Mouse (Mus musculus) kidney, adult 2 months (tissue): ENCODE data around the gene Thumpd2.

Source experiments
- CTCF ChIP-seq: fragments of 200-500 bp; conservative IDR thresholded peaks from 2 replicates; pipeline ENCODE4 v1.5.1; 2011; ENCODE audit warnings: low read depth, mild to moderate bottlenecking, control low read depth, low read length, moderate library complexity, mixed read lengths; ENCODE audit not compliant: insufficient read depth, insufficient read length
- POLR2A ChIP-seq: fragments of 200-500 bp; IDR thresholded peaks from one replicate; pipeline ENCODE4 v1.6.1; 2011; ENCODE audit warnings: low read depth, low read length, control low read depth

DNA sequence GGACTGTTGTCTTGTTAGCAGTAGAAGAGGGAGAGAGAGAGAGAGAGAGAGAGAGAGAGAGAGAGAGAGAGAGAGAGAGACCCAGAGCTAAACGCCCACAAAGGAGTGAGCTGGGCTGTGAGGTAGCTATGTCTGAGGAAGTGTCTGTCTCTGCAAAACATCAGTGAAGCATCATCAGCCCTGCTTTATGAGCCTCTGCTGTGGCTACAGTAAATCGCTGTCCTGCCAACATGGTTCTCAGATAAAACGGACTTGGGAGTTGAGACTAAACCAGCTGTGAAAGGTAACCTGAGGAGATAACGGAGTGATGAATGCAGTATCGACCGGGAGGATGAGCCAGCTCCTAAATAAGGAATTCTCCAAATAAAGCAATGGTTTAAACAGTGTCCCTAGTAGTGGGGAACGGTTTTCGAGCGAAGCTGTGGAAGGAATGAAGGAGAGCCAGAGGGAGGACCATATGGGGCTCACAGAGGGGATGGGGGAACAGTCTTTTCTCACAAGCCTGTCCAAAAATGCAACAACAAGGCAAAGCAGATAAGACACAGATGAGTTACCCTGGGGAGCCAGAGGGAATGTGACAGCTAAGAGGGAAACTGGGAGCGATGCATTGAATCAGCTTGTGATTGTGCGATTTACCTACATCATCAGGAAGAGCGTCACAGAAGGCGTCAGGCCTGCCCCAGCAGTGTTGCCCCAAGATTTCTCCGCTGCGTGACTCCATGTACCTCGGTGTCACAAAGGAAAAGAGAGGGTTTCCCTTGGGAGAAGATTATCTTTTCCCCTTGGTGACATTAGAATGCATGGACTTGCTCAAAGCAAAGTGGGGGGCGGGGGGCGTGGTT is 53.8 kb downstream of the Thumpd2 start:
- TF ChIP-seq CTCF (no peak), POLR2A (no peak)
